Mouse (Mus musculus): Measurements from ENCODE around the gene Tsen2. TPM values are rescaled to one million over a fixed set of nuclear protein-coding genes. Genes with fewer than 3 reads are reported as not detected.

Gene Tsen2
- polyA plus RNA-seq, 1 experiment = 5.8 TPM

DNA sequence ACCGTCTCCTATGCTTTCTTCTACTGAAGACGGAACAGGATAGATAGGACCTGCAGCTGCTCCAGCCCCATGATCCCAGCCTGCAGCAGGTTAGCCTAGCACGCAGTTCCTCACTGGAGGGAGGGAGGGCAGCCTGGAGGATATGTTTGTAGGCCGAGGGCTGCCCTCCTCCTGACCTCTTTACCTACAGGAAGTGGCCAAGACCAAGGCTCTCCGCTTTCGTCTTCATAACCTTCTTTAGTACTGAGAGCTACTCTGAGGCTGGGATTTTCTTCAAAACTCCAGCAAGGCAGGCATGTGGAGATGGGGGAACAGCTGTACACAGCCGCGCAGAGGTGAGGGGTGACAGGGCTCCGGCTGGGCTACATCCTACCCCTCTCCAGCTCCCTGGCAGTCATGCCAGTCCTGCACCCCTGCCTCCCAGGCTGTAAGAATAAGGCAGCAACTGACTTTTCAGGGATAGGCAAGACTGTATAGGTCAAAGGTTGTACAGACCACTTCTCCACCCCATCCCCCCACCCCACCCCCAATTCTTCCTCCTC lies 19.9 kb upstream of the Tsen2 start:
- no peak for TF ChIP-seq GATA1 (IDR thresholded peaks at IDR 0.05; ENCODE audit: low read length)

DNA sequence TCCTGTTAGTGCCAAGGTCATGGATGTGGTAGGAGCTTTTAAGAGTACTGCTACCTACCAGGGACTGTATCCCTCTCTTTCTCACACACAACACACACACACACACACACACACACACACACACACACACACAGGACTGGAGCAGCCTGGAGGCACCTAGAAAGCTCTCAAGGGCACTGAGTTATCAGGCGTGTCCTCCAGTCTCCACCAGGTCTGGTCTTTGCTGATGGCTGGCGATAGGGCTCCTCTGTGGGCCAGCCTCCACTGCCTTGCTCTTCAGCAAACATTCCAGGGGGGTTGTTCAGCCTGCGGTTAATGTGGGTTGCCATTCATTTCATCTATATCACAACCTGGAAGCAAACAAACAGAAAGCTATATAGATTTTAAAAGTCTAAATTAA lies 17.0 kb upstream of the Tsen2 start:
- peak; percentile 81 for TF ChIP-seq GATA1 (IDR thresholded peaks at IDR 0.05; ENCODE audit: low read length)

DNA sequence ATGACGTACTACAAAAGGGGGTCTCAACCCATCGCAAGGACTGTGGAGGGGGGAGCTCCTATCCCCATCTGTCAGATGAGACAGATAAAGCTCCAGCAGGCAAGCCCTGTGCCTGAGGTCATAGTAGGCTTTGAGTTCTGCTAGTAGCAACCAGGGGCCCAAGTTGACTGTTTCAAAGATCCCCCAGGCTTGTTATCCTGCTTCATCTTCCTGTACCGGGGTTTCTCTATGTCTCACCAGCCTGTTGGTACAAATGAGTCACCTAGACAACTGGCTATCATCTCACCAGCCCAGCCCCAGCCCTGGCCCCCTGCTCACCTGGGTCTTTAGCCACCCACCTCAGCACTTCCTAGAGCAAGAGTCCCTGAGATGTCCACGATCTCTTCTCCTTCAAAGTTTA lies 16.1 kb upstream of the Tsen2 start:
- TF ChIP-seq GATA1 (IDR thresholded peaks at IDR 0.05; ENCODE audit: low read length) = no peak

DNA sequence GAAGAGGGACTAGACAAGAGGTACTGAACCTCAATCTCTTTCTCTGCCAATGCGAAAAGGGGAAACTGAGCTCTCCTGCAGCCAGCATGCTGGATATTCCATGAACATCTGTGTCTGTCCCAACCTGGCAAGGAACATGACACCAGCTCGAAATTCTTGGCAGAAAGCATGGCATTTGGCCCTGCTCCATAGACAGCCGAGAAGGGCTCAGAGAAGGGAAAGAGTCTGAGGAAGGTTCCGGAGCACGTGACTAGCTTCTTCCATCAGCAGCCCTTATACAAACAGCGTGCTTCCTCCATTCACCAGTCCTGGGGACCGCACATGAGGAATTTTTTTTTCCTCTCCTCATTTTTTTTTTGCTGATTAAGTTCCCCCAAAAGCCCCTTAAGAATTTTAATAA lies 9.8 kb upstream of the Tsen2 start:
- TF ChIP-seq GATA1 (IDR thresholded peaks at IDR 0.05; ENCODE audit: low read length) = no peak

DNA sequence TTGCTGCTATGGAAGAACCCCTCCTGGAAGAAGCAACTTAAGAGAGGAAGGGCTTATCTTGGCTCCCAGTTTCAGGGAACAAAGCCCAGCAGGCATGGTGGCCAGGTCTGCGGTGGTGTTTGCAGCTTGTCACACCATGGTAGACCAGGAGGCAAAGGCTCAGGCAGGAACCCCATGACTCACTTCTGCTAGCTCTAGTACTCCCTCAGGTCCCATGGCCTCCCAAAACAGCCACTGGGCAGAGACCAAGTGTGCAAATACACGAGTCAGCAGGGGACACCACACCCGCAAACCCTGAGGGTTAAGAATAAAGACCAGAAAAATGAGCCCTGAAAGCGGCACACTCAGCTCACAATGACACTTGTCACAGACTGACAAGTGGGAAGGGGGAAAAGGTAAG lies 8.3 kb upstream of the Tsen2 start:
- no peak for TF ChIP-seq GATA1 (IDR thresholded peaks at IDR 0.05; ENCODE audit: low read length)

DNA sequence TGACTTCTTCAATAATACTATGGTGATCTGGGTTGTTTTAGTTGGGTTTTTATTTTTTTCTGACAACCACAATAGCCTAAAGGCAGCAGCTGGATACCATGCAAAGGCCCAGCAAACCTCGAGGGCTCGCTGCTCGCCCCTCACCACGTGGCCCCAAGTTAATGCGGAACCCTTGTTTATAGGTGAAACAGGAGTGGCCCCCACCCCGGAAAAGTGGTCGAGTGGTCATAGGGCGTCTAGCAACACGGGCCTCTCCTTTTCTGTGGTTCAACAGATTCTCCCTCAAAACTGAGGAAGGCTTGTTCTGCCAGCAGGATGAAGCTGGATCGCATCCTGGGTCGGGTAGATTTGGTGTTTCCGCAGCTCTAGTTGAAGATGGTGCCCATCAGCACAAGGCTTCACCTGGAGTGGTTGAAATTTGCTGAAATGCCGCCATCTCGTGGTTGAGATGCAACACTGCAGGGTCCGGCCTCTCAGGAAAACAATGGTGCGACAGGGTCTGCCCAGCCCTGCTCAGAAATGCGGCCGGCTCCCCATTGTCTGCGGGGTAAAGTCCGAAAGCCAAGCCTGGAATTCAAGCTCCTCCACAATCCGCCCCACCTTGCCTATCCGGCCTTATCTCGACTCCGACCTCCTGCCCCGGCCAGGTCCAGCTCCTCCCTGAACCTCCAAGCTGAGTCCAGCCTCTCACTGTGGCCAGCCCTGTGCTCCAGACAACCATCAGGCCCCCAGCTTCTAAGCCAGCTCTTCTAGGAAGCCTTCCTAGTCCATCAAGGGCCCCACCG lies 5.6 kb upstream of the Tsen2 start:
- no peak for TF ChIP-seq GATA1 (IDR thresholded peaks at IDR 0.05; ENCODE audit: low read length)

DNA sequence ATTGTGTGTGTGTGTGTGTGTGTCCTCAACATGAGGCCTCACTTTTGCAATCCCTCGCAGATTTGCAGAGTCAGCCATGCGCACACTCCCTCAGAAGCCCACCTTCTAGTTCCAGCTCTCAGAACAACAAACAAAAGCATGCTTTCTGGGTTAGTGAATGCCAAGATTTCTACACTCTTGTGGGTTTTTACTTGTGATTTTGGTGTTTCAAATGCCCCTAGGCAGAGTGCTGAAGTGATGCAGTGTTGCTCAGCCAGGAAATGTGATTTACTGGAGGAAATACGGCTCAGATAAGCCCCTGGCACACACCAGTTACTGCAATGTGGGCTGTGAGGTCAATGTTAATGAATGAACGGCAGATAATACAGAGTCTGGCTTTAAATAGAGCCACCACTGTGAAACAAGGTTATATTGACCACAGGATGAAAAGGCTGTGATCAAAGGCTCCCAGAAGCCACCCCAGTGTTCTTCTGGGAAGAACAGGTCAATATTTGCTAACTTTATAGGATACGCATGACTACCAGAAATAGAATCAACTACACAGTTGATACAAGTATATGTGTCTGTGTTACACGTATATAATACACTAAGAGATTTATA lies 2.7 kb upstream of the Tsen2 start:
- no peak for TF ChIP-seq GATA1 (IDR thresholded peaks at IDR 0.05; ENCODE audit: low read length)

DNA sequence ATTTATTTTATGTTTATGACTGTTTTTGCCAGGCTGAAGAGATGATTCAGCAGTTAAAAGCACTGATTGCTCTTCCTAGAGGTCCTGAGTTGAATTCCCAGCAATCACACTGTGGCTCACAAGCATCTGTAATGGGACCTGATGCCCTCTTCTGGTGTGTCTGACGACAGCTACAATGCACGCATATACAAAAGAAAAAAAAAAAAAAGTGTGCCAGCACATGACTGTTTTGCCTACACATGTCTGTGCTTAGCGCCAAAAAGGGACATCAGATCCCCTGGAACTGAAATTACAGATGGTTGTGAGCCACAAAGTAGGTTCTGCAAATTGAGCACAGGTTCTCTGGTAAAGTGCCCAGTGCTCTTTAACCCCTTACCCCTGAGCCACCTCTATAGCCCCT lies 2.1 kb upstream of the Tsen2 start:
- TF ChIP-seq GATA1 (IDR thresholded peaks at IDR 0.05; ENCODE audit: low read length) = no peak

DNA sequence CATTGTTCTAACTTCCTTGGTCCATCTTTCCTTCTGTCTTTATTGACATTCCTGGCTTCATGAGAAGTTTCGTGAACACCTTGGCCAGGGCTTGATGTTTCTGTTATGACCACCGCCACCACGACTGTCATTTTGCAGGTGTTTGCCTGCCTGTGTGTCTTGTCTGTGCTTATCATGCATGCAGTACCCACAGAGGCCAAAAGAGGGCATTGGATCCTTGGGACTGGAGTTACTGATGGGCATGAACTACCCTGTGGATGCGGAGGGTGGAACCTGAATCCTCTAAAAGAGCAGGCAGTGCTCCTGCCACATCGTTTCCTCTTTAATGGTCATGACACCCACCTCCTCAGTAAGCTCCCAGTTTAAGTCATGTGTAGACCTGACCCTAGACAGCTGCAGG lies 1.8 kb downstream of the Tsen2 start:
- TF ChIP-seq GATA1 (IDR thresholded peaks at IDR 0.05; ENCODE audit: low read length) = no peak

DNA sequence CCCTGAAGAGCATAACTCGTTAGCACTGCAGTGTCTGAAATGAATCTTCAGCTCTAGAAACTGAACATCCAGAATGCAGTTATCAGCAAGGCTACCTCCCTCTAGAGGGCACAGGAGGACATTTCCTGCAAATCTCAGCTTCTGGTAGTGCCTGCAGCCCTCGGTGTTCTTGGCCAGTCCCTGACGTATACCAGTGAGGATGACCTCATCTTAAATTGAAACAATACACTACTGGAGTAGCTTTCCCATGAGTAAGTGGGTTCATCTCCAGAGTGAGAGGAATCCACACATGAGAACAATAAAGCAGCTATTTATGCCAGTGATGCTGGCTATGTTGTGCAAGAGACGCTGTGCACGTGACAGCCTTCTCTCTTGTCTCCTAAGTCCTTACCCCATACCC lies 11.0 kb downstream of the Tsen2 start:
- no peak for TF ChIP-seq GATA1 (IDR thresholded peaks at IDR 0.05; ENCODE audit: low read length)

DNA sequence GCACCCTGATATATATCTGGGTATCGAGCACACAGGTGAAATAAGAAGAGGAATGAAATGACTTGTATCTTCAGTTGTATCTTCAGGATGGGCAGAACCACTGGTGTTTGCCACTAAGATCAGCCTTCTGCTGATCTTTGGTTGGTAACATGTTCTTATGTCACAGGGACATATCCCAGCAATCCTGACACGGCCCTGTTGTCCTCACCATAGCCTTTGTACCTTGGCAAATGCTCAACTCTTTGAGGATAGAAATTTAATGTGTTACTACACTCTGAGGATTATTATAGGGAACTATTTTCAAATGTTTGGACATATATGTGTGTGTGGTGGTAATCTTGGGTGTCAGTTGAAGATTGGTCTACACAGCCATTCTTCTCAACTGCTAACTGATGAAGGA lies 13.7 kb downstream of the Tsen2 start:
- TF ChIP-seq GATA1 (IDR thresholded peaks at IDR 0.05; ENCODE audit: low read length) = no peak

DNA sequence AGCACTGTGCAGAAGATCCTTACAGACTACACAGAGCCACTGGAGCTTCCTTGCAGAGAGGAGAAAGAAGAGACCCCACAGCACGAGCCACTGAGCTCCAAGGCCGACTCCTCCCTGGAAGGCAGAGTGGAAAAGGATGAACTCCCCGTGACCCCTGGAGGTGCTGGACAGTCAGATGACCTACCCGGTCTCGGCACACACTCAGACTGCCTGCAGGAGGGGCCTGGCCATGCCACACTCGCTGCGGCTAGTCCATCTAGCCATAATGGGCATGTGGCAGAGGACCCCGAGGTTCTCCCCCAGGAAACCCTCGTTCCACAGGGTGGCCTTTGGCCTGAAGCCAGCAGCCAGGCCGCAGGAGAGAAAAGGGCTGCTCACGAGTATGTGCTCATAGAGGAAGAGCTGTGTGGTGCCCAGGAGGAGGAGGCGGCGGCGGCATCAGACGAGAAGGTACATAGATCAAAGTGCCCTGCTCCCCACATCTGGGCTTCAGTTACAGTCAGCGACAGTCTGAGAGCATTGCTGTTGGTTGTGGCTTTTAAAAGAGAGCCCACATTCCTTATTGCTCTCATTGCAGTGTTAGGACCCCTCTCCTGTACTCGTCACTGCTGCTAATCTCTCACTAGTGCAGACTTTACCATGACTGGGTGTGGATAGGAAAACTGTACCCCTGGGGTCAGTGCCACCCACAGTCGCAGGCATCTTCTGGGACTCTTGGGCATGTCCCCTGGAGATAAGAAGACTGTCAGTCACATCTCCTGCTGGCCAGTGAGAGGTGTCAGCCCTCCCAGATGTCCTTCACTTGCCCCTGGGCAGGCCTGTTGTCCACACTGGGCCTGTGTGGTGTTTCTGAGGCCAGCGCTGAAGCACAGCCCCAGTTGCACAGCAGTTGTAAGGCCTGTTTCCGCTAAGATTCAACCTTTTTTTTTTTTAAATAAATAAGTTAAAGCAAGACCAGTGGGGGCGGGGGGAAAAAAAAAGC lies 15.5 kb downstream of the Tsen2 start:
- no peak for TF ChIP-seq GATA1 (IDR thresholded peaks at IDR 0.05; ENCODE audit: low read length)

DNA sequence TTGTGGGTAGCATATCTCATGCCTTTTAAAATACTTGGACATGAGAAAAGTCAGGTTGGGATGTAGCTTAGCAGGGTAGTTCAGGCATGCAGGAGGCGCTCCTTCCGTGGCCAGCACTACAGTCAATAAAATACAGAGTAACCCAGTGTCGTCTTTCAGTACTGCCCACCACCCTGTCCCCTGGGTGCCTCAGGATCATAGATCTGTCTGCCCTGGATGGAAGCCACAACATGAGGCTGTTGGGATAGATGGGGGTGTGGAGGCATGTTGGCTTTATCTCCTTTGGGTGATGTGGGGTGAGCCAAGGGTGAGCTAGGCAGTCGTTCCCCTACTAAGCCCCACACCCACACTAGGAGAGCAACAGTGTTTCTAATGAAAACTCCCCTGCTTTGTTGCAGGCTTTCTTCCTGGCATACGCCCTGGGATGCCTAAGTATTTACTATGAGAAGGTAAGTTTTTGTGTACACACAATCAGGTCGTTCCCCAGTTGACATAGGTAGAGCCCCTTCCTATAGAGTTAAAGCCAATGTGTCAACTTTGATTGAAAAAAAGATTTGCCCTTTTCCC lies 21.1 kb downstream of the Tsen2 start:
- TF ChIP-seq GATA1 (IDR thresholded peaks at IDR 0.05; ENCODE audit: low read length) = no peak

DNA sequence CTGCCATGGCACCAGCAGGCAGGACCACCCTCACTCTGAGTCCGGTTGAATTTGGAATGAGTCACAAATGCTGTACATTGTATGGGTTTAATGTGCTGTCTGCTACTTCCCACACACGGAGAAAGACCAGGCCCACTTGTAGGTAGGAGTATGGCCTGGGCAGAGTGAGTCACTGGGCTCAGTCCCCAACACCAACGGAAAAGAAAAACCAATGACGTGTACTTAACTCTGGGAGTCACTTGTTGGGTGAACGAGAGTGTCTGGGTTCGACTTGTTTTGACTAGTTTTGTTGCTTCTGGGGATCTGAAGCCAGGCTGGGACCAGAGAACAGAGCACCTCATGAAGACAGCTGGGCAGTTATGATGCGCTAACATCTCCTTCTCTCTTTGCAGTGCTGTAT lies 29.7 kb downstream of the Tsen2 start:
- no peak for TF ChIP-seq GATA1 (IDR thresholded peaks at IDR 0.05; ENCODE audit: low read length)

DNA sequence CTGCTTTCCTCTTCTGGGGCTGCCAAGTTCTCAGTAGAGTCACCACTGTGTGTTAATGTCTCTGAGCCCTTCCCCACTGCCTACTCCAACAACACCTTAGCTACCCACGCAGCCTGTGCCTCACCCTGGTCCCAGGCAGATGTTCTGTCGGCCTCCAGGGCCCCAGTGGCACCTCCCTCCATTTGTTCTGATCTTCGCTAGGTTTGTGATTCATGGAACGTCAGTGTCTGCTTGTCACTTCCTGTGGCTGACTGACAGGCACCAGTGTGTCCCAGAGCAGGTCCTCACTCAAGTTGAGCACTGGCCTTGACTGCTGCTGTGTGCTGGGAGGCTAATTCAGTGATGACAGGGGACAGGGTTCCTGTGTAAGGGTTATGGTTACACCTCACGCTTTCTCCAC lies 32.9 kb downstream of the Tsen2 start:
- TF ChIP-seq GATA1 (IDR thresholded peaks at IDR 0.05; ENCODE audit: low read length) = no peak

DNA sequence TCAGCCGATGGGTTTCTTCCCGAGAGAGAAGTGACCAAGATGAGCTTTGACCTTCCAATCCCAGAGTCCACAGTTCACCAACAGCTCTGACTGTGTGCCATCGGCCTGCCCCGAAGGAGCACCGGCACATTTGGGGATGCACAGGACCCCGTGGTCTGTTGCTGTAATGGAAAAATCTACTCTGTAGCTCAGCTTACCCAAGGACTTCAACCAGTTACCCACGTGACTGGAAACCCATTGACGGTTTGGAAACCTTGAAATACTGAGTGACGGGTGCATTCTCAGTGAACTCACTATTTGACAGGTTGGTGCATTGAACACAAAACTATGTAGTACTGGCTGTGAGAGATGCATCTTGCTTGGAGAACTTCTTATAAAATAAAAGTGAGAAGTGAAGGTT lies 33.5 kb downstream of the Tsen2 start:
- no peak for TF ChIP-seq GATA1 (IDR thresholded peaks at IDR 0.05; ENCODE audit: low read length)
